Mouse (Mus musculus) ES-E14 (cell line): ENCODE data around the gene Lclat1.

Experiments
- CHD2 ChIP-seq: IDR thresholded peaks from 2 replicates; pipeline ENCODE4 v1.6.1; 2014; ENCODE audit warnings: mild to moderate bottlenecking, low read depth, low read length, inconsistent platforms
- HCFC1 ChIP-seq: IDR thresholded peaks from 2 replicates; pipeline ENCODE4 v1.6.1; 2012; ENCODE audit warnings: low read length, inconsistent platforms, borderline replicate concordance; ENCODE audit not compliant: insufficient read depth
- MAFK ChIP-seq: IDR thresholded peaks from 2 replicates; pipeline ENCODE4 v1.6.1; 2014; ENCODE audit warnings: mild to moderate bottlenecking, low read depth, low read length, inconsistent platforms; ENCODE audit not compliant: insufficient read depth
- ZC3H11A ChIP-seq: IDR thresholded peaks from 2 replicates; pipeline ENCODE4 v1.6.1; 2012; ENCODE audit warnings: low read depth, mild to moderate bottlenecking, inconsistent platforms, low read length, borderline replicate concordance
- ZNF384 ChIP-seq: IDR thresholded peaks from 2 replicates; pipeline ENCODE4 v1.6.1; 2012; ENCODE audit warnings: low read depth, low read length, inconsistent platforms

GRCm38 (mm10) chr17:73275066-73275465 is 167.3 kb downstream of the Lclat1 start:
- no peak for TF ChIP-seq ZC3H11A
- no peak for TF ChIP-seq HCFC1
- no peak for TF ChIP-seq CHD2
- no peak for TF ChIP-seq MAFK
- no peak for TF ChIP-seq ZNF384
